Mouse (Mus musculus) thymus, postnatal 25 days (tissue): ENCODE data around the gene Cdc123.

Experiments used
- DNase-seq: peaks from one replicate; pipeline ENCODE4 v3.0.0; 2022

Gene Cdc123

DNA sequence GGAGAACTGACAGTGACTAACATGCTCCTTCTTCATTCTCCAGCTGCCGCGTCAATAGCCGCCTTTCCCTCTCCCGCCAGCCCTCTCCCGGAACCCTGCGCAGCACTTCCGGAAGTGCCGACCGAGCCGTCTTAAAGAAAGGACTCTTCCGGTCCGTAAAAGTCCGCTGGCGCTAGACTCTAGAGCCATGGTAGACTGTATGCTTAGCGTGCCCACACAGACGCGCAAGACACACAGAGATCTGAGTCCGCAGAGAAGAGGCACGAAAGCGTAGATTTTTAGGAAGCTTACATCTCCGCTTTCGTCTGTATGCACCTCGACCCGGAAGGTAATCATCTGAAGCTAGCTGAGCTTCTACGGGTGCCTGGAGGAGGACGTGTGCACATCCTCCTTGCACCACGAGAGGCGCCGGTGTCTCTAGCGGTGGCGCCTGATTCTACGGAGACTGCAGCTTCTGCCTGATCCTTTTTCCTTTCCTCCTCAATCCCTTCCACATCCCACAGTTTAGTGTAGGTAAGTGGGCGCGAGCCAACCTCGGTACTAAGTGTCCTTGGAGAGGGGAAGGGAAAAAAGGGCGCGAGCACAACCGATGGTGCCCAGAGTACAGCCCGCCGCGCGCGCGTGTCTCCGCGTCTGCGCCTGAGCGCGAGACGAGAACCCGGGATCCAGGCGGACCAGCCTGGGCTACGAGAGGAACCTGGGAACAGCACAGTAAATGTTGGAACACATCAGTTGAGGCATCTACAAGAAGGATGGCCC lies at the start of gene Cdc123, which contains the start of gene Nudt5:
Gene Cdc123 (minus strand): TSS at position 292 of the 759 bp plus-strand sequence.
Gene Nudt5 (plus strand): TSS at position 147 of the 759 bp plus-strand sequence.
- peak; percentile 87 for DNase-seq

DNA sequence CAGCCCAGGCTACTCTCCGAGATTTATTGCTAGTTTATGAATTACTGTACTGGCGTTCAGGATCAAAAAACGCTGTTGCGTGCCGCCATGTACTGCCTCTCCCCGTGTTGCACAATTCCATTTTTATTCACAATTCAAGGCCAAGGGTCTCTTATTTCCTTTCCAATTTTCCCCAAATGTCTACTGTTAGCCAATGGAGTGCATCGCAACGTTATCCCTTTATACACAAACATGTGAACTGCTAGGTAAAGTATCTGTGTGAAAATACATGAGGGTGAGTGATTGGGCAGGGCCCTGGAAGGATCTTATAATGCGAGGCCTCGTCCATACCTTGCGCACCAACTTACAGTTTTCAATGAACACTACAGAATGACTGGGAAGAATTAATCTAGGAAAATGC lies 49.3 kb upstream of the Cdc123 start:
- DNase-seq, result no peak

DNA sequence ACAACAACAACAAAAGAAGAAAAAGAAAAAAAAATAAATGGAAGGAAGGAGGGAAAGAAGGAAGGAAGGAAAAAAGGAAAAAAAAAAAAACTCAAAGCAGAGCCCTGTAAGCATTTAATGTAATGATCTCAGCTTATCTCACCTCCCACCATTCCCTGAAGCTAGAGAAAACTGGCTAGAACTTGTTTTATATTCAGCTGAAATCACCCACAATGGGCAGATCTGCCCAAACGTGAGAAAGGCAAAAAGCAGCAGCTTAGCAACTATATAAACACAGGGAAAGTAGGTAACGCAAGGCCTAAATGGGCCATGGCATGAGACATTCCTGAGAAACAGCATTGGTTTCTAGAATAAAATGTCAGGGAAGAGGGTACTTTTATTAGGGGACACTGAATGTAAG lies 44.4 kb upstream of the Cdc123 start:
- DNase-seq, result no peak

DNA sequence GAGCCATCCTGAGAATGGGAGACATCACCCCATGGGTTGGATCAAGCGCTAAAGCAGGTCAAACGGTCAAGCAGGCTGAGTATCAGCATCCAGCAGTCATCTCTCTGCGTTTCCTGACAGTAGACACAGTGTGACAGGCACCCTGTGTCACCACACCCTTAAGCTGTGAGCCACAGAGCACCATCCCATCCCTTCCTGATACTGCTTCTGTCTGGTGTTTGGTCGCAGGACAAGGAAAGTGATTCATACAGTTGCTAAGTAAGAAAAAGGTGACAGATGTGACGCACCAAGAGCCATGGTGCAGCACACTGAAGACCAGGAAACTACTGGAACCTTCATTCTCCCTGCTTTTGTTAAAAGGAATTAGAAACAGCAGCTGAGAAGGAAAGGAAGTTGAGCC lies 43.9 kb upstream of the Cdc123 start:
- DNase-seq, result no peak

DNA sequence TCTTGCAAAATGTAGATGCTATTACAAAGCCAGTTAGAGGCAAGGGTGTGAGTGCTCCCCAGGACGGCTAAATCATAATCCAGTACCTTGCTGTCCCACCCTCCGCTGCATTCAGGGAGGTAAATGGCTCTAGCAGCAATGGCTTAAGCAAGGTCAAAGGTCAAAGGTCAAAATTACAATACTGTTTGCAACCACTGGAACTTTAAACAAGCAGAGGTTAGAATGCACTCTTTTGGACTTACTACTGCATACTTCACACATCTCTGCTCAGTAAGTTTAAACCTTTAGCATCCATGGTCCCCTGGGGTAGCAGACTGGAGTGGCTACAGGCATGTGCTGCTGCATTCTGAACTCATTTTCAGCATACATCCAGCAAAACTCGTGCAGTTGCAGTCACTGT lies 32.5 kb upstream of the Cdc123 start:
- no peak for DNase-seq

DNA sequence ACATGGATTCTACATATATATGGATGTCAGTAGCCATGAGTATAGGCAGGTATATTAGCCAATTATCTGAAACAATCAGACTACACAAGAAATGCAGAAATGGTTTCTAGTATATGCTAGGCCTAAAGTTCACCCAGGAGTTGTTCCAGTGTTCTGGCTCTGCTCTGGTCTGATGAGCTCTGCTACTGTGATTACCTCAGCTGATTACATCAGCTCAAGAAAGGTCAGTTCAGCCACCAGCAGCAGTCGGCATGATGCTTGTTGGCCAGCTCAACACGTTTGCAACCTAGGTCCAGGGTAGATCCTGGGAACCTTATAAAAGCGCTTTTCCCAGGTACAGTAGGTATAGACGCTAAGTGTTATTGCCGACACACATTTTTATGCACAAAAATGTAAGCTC lies 24.8 kb upstream of the Cdc123 start:
- DNase-seq, result no peak

DNA sequence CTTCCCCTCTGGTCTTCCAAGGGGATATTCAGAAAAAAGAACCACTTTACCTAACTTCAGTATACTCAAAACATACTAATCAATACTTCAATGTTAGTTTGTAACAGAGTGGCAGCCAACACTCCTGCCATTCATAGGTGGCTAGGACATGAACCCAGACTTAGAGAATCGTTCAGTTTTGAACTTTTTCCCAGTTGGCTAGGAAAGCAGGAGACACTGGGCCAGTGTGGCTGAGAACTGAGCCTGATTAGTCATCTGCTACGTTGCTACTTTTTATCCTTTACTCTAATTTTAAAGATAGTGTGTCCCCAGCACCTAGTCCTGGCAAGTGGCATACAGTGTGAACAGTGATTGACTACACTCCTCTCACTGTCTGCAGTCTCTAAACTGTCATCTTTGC lies 22.7 kb upstream of the Cdc123 start:
- no peak for DNase-seq

DNA sequence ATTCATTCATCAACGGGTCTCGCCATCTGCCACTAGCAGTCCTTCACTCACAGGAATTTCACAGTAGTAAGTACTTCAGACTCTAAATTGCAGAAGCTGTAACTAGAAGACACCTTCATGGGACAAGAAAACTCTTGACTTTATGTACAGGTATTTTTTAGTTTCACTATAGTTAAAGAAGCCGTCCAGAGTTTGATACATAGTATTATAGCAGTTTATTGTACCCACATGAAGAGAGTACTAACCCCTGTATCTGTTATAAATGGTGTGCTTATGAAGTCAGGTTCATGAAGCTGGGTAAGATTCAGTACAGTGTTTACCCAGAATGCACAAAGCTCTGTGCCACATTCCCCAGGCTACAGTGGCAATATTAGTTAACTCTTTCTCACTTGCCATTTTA lies 17.9 kb upstream of the Cdc123 start, which contains the start of gene Gm13199:
Gene Gm13199 (minus strand): TSS at position 101 of the 400 bp plus-strand sequence.
- DNase-seq, result no peak

DNA sequence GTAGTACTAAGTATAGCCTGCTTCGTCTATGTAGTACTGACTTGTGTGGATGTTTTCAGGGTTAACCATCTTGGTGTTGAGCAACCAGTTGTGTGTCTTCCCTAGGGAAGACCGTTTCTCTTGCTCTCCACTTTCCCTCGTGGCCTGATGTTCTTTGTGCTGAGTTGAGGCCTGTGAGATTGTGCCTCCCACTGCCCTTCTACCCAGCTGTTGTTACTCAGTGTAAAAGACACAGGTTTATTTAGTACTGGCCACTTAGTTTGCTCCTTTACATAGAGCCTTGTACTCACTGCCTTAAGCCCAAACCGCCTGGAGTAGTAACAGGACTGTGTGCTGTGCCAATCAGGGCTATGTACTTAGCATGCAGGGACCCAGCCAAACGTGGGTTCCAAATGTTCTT lies 6.9 kb upstream of the Cdc123 start:
- no peak for DNase-seq

DNA sequence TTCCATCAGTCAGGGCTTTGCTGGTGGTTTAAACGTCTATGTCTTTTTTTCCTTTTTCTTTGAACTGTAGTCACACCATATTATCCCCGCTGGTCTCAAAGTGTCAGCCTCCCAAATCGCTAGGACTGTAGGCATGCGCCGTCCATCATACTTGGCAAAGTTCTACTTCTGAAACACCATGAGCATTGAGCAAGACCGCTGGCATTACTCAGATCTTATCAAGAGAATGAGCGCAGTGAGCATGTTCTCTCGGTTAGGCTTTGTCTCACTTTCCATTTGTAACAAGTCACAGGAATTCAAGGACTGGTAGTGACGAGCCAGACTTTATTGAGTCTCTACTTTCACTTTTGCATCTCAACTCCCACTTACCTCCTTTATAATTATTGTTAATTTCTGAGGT lies 6.2 kb upstream of the Cdc123 start:
- no peak for DNase-seq

DNA sequence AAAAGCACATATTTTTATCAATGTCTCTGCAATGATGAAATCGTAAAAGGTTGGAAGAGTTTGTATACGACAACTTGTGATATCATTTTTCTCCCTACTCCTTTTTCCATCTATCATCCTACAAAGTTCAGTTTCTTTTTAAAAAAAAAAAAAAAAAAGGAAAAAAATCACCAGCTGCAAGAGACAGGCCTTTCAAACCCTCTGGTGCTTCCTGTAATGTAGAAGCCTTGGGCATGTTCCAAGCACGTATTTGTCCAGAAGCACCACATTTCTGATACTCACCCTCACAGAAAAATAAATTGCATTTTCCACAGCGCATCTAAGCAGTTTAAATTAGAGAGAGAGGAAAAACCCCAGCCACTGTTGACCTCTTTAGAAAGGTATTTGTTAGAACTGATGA lies 862 bp upstream of the Cdc123 start:
- no peak for DNase-seq

DNA sequence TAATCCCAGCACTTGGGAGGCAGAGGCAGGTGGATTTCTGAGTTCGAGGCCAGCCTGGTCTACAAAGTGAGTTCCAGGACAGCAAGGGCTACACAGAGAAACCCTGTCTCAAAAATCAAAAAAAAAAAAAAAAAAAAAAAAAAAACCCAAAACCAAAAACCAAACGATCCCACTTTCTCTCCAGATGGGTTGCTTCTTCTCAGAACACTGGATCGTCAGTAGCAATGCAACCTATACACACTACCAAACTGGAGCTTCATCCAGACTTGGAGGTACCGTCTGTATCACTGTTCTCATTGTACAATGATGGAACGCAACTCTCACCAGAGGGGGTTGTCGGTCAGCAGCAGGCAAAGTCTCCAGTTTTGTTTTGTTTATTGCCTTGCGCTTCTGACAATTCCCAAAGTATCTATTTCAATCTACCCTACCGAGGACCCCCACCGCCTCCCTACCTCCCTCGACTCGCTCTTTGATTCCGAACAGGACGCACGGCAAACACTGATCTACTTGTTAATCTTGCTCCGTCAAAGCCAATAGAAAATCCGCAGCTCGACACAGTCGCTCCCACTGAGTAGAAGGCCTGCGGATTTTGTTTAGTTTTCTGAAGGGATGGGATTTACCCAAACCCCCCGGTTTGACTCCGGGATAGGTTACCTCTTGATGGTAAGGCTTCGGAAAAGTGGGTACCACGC lies 637 bp downstream of the Cdc123 start:
- DNase-seq, result no peak

DNA sequence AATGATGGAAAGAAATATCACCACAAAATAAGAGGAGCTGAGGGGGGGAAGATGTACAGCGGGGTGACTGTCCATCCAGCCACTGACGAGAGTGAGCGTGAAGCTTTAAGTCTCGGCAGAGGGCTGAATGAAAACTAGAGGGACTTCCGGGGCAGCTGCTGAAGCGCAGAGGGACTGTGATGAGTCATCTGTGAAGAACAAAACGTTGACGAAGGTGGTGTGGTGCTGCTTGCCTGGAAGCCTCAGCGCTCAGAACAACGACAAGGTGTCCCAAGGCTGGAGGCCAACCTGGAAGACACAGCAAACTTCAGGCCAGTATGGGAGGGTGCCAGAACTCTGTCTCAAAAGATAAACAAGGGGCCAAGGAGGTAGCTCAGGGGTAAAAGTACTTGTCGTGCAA lies 4.1 kb downstream of the Cdc123 start:
- no peak for DNase-seq

DNA sequence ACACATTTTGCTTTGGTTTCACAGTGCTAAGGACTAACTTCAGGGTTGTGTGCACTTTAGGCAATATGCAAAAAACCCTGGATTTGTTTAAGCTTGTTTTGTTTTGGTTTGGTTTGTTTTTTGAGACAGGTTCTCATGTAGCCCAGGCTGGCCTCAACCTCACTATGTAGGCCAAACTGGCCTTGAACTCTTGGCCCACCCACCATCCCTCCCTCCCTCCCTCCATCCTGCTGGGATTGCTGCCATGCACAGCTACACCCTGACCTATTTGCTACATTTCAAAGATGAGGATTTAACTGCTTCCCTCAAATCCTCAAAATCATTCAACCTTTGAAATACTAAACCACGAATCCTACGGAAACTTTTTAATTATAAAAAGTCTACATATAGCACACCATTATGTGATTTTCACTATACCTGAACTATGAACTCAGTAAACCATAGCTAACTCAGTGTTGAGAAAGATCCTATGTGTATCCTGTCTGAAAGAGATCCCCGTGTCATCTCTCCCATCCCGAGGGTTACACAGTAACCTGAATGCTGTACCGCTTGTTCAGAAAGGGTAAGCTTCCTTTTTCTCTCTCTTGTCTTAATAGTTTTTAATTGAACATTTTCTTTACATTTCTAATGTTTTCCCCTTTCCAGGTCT lies 19.6 kb downstream of the Cdc123 start:
- no peak for DNase-seq

DNA sequence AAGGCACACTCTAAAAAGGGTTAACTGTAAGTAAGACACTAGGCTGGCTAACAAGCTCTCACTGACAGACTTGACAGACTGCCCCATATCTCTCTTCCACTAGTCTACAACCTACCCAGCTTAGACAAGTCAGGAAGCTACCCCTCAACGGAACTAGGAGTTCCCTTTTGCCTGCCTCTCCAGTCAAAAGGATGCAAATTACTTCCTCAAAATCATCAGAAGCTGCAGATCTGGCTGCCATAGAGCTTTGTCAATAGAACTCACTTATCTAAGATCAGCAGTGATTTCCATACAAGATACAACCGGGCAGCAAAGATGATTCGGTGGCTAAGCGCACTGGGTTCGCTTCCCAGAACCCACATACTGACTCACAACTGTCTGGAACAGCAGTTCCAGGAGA lies 20.3 kb downstream of the Cdc123 start:
- no peak for DNase-seq

DNA sequence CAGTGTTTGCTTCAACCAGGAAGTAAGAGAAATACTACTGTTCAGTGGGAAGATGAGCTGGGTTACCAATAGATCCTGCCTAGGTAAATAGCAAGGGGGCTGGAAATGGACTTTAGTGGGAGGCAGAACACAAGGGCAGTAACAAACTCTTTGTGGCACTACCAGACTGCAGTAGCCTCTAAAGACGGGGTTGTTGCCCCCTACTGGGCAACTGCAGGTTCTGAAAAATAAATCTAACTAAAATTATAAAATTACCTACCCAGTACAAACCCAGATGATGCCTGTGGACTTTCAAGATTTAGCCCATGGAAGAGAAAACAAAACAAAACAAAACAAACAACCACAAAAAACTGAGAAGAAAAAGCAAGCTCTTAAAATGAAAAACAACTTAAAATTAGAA lies 20.8 kb downstream of the Cdc123 start:
- DNase-seq, result no peak

DNA sequence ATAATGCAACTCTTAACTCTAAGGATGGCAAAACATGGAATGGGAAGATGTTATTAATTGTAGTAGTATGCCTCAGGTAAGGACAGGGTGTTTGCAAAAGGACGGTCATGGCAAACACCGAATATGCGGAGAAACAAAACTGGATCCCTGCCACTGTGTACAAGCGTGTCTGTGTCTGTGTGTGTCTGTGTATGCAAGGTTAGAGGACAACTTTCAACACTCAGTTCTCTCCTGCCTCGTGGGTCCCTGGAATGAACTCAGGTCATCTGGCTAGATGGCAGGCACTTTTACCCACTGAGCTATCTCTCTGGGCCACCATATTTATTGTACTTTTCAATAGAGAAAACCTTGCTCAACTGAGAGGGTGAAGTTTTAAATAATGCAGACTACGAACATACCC lies 22.5 kb downstream of the Cdc123 start:
- DNase-seq, result no peak

DNA sequence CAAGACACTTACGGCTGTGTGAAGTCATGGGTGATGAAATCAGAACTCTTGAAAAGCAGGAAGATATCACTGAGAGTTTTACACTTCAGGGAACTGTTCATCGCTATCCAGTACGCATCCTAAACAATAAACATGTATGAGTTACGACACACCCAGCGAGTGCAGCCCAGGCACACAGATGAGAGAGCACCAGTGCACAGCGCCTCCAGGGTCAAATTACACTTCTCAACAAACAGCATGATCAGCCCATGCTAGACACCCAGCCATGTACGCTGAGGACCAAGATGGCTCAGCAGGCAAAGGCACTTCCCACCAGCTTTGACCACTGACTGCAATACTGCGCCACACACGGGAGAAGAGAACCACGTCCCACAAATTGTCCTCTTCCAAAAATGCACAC lies 23.7 kb downstream of the Cdc123 start:
- no peak for DNase-seq

DNA sequence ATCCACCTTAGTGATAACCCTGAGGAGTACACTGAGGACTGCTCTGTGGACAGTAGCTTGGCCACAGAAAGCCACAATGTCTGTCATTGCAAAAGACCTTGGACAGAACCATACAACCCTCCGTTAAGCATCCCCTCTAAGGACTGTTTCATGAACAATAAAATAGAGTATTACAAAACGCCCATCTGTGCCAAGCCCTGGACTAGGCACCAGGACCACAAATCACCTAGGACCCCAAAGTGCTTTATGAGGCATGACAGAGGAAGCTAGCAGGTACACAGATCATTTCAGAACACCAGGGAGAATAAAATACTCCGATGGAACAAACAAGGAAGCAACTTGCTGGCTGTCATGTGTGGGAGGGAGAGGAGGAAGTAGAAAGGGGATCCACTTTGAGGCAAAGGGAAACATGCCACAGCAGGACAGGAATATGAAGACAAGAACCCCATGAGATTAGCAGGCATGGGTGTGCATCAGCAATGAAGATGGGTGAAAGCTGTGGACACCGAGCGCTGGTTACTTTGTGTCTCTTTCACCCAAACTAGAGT lies 33.7 kb downstream of the Cdc123 start:
- DNase-seq, result no peak

DNA sequence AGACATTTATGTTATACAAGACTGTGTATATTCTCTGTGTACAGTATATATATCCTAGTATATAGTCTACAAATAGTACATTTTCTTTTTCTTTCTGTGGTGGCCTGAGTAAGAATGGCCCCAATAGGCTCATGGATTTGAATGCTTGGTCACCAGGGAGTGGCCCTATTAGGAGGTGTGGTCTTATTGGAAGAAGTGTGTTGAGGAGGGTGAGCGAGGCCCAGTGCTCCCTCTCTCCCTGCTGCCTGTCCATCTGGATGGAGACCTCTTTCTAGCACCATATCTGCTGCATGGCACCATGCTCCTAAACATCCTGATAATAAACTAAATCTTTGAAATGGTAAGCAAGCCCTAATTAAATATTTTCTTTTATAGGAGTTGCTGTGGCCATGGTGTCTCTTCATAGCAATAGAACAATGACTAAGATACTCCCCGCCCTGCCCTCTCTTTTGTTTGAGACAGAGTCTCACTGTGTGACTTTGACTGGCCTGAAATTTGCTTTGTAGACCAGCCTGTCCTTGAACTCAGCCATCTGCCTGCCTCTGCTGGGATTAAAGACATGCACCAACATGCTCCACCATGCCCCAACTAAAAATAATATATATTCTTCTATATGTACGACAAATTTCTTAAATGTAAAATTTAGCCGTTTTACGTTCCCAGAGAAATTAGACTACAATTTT lies 34.8 kb downstream of the Cdc123 start:
- DNase-seq, result no peak

DNA sequence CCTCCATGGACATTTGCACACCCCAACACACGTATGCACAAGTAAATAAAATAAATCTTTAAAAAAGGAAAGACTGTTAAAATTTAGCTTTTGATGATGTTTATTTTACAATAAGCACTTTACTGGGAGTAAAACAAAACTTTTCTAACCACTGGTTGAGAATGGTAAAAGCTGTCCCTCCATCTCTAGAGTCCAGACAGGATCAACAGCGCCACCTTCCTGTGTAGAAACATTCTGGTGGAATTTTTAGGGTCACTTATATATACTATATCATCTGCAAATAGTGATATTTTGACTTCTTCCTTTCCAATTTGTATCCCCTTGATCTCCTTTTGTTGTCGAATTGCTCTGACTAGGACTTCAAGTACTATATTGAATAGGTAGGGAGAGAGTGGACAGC lies 38.8 kb downstream of the Cdc123 start:
- peak; percentile 26 for DNase-seq

DNA sequence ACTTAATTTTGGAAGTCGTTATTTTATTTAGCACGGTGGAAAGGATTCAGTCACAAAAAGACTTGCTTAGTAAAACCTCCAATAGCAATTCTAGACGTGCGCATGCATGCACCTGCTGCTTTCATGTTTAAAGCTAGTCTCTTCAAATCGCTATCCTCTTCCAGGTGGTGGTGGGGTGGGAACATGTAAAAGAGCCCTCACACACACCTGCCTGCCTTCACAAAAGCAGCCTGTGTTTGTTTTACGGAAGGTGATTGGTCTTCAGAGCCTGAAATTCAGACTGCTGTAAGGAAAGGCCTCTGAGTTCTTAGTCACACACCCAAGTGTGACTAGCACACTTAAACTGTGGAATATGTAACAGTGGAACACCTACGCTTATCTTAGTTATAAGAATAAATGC lies 39.7 kb downstream of the Cdc123 start:
- no peak for DNase-seq

DNA sequence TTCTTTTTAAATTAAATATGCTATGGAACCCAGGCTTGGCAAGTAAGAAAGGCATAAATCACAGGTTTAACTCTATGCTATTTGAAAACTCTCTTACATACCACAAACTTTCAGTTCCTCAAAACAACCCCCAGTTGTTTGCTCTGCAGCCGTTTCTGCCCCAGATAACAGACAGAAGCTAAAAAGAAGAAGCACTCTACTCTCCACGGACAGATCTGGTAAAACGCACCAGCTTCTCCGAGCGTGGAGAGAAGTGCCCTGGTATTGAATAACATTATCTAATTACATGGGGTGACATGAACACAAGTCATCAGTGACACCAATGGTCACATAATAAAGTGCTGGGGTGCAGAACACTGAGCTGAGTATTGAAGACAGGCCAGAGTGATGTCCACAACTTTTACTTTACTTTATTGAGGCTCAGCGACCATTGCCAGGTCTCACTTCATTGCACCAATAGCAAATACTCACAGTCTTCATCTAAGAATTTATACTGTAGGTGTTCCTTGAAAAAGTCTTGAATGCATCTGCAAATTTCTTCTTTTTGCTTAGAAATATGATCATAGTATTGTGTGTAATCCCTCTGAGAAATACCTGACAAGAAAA lies 40.4 kb downstream of the Cdc123 start:
- no peak for DNase-seq
